Mouse (Mus musculus): ENCODE data around the gene Mfap1b.
"Not testable (repeated sequence)": the region's sequence is repeated elsewhere in the genome, so short reads cannot be mapped to it uniquely, and the experiment has no call there.

Mfap1b gene

GRCm38 (mm10) chr2:121472783-121473182 lies 1.1 kb downstream of the Mfap1b start:
- not testable (repeated sequence) for DNase-seq (ENCODE audit: low spot score)

GRCm38 (mm10) chr2:121468982-121469381 lies 4.9 kb downstream of the Mfap1b start:
- DNase-seq (ENCODE audit: low spot score): not testable (repeated sequence)

GRCm38 (mm10) chr2:121460071-121460470 lies 13.8 kb downstream of the Mfap1b start:
- no peak for DNase-seq (ENCODE audit: low spot score)

DNA sequence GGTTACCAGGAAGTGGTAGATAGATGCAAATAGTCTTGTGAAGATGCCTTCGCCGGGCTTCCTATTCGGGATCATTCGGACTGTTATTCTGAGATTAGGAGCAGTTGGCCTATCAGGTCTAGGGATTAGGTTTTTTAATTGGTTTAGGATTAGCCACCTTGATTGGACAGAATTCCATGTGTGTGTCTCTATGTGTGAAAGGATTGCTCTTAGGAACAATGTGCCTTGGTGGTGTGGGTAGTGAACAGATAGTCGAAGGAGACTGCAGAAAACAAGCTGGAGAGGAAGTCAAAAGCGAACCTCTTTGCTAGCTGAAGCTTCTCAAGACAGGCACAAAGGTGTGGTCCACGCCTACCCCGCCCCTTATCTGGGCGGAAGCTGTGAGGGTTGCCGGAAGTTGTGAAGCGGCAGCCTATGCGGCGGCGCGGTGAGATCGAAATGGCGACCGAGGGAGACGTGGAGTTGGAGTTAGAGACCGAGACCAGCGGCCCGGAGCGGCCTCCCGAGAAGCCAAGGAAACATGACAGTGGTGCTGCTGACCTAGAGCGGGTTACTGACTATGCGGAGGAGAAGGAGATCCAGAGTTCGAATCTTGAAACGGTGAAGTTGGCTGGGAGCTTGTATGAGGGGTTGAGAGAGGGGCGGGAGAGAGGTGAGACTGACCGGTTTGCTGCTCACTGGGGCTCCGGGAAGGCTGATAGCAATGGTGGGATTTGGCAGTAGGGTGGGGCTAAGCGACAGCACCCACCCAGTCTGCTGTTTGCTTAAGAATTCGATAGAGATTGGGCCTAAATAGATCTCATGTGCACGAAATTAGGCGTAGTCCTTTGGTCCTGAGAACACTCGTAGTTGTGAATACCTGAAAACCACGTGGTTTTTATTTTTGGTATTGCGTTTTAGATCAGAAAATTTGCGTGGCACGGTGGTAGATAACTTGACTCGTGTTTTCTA lies 16.9 kb downstream of the Mfap1b start, which contains the start of gene Serinc4:
TSS of gene Serinc4 (minus strand) at position 90 of the 951 bp plus-strand sequence.
- DNase-seq (ENCODE audit: low spot score): peak; percentile 57

- no peak for DNase-seq (ENCODE audit: low spot score)
These were observed 18.3 kb downstream of the Mfap1b start for GRCm38 (mm10) chr2:121455534-121455933.

DNA sequence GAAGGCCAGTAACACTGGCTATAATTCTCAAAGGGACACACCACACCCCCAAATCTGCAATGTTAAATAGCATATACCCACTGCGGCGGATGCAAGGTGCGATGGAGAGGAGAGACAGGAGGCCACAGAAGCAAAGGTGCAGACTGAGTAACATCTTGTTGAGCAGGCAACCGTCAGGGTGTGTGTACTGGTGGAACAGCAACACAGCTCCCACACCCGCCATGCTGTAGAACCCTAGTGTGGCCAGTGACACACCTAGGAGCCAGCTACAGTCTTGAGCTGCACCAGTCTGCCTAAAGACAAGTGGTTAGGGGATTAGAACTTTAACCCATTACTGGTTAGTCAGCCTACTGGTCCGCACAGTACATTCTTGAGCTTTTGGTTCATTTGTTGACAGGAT lies 19.9 kb downstream of the Mfap1b start:
- DNase-seq (ENCODE audit: low spot score): no peak

DNA sequence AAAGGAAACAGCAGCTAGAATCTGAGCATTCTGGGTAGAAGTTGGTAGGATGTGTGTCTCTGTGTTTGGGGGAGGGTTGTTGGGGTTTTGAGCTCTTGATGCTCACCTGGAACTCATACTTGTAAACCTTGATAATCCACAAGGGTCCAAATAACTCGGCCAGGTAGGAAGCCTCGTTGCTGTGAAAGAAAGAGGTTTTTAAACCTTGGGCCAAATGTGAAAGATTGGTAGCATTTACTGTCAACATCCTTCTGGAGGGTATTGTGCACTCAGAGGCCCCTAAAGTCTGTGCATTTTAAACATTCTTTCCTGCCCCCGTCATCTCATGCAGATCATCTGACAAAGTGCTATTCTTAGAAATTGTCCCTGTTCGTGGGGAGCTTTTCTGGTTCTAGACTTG lies 20.9 kb downstream of the Mfap1b start, which contains the start of gene Hypk:
TSS of gene Hypk (plus strand) at position 301 of the 400 bp plus-strand sequence.
- DNase-seq (ENCODE audit: low spot score): no peak

DNA sequence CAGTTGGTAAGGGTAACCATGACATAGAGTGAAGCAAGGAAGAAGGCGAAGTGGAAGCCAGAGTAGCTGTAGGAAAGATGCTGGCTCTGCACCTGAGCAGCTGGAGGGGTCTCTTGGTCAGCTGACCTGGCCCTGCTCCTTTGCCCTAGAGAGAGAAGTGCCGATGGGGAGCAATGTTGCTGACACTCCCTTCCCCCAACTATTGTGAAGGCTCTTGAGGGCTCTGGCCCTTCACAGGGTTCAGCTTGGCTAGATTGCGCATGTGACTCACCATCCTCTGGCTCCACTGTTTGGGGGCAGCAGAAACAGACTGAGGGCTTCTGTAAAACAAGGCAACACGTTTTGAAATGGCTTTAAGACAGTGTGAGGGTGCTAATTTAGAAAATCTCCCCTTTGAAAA lies 21.5 kb downstream of the Mfap1b start:
- DNase-seq (ENCODE audit: low spot score): no peak

- DNase-seq (ENCODE audit: low spot score): no peak
These were observed 23.8 kb downstream of the Mfap1b start for GRCm38 (mm10) chr2:121450093-121450492.

- no peak for DNase-seq (ENCODE audit: low spot score)
These were observed 24.3 kb downstream of the Mfap1b start for GRCm38 (mm10) chr2:121449545-121450011.

DNA sequence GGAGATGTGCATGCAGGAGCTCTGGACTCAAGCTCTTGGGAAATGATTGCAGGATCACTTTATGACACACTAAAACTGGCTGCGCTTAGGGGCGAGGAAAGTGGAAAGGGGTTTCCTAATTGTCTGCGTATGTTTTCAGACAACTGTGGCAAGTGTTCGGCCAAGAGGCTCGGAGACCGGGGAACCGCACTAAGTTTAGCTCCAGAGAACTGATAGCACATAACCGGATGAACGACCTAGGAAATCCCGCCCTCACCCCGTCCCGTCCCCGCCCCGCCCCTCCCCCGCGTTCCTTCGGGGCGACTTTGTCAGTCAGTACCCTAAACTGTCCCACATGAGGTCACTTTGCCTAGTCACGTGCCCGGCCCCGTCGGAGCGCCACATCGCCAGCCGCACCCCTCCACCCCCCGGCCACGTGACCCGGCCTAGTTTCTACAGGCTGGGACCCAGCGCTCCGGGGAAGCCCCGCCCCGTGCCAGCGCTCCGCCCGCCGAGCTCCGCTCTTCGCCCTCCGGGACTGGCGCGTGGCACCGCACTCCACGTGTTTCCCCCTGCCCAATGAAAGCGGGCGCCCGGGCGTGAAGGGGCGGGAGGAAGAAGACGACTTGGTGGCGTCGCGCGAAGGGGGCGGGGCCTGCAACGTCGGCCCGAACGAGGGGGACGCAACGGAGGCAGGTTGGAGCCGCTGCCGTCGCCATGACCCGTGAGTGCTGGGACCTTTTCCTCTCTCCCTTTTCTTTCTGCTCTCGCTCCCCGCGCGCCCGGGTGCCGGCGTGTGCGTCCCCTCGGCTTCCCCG lies 24.9 kb downstream of the Mfap1b start, which contains the start of gene Serf2:
TSS of gene Serf2 (plus strand) at position 457 of the 797 bp plus-strand sequence.
- DNase-seq (ENCODE audit: low spot score): peak; percentile 94

DNA sequence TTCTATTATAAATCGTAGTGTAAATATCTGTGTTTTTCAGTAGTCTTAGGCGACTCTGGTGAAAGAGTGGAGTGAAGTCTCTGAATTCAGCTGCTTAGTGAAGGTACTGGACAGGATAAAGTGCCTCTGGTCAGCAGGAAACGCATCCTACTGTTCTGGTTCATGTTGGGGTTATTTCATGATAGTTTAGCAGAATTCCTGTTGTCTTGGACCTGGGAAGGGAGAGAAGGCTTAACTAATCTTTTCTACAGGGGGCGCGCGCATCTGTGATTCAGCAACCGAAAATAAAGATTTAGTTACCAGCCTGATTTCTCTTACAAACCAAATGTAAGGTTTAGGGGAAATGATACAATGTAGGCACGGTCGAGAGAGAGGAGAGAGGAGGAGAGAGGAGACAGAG lies 25.7 kb downstream of the Mfap1b start:
- DNase-seq (ENCODE audit: low spot score): no peak

- DNase-seq (ENCODE audit: low spot score): no peak
These were observed 26.9 kb downstream of the Mfap1b start for GRCm38 (mm10) chr2:121447006-121447405.

DNA sequence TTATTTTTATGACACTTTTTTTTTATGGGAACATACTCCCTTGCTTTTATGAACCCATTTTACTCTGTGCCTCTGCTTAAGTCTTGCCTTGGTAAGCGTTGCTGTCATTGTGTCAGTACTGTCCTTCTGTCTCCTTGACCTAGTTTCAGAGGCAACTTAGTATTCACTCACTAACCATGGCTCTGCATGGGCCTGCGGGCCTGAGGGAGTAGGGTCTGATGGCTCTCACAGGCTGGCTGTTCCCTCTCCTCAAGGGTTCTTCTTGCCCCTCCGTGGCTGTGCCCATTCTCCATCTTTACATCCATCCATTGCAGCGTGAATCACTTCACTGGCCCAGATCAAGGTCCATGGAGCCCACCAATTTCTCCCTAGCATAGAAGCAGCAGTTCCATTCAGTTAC lies 27.4 kb downstream of the Mfap1b start:
- DNase-seq (ENCODE audit: low spot score): no peak

- no peak for DNase-seq (ENCODE audit: low spot score)
These were observed 28.8 kb downstream of the Mfap1b start for GRCm38 (mm10) chr2:121445117-121445516.

GRCm38 (mm10) chr2:121444178-121444577 lies 29.7 kb downstream of the Mfap1b start, which contains the start of gene Ell3:
TSS of gene Ell3 (minus strand) at chr2:121444278.
- no peak for DNase-seq (ENCODE audit: low spot score)

- no peak for DNase-seq (ENCODE audit: low spot score)
These were observed 30.9 kb downstream of the Mfap1b start for GRCm38 (mm10) chr2:121443068-121443349.

DNA sequence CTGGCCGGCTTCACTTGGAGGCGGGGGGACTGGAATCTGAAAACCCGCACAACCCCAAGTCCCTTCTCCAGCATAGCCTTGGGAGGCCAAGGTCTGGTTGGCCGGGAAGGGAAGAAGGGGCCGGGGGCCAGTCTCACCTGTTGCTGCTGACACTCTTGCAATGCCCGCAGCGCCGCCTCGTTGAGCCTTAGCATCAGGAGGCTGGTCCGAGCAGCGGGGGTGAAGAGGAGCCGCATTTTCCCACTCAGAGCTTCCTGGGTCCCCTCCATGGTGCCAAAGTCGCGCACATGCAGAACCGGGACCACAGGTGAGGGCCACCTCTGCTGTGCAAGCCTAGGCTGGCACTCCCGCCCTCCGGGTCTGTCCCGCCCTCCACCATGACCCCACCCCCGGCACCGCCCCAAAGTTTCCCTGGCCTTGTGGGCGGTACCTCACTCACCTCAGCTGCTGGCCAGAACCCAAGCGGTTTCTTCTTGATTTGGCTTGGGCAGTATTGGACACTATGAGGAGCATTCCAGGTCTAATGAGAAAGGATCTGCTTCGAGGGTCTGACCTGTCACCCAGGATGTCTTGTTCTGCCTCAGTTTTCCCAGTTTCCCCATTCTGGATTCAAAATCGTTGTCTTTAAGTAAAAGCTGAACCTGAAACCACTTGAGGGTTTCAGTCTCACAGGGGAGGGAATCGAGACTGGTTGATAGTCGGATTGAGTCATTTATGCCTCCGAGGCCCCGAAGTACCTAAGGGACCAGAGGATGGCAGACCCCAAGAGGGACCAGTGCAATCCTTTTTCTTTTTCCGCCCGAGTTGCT lies 31.4 kb downstream of the Mfap1b start:
- no peak for DNase-seq (ENCODE audit: low spot score)

DNA sequence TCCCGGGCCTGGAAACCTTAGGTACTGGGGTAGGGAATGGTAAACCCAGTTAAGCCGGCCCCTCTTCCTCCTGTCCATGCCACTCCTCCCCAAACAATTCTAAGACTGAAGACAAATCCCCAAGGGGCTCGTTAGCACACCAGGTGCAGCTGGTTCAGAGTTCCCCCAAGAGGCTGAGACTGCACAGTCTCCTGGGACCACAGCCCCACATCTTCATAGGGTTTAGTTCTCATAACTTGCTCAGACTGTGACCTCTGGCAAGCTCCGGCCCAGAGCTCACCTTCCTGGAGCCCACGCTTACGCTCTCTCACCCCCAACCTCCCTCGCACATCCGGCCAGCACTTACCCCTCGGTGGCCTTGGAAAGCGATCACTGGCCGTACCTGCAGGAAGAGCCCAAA lies 32.1 kb downstream of the Mfap1b start:
- no peak for DNase-seq (ENCODE audit: low spot score)

DNA sequence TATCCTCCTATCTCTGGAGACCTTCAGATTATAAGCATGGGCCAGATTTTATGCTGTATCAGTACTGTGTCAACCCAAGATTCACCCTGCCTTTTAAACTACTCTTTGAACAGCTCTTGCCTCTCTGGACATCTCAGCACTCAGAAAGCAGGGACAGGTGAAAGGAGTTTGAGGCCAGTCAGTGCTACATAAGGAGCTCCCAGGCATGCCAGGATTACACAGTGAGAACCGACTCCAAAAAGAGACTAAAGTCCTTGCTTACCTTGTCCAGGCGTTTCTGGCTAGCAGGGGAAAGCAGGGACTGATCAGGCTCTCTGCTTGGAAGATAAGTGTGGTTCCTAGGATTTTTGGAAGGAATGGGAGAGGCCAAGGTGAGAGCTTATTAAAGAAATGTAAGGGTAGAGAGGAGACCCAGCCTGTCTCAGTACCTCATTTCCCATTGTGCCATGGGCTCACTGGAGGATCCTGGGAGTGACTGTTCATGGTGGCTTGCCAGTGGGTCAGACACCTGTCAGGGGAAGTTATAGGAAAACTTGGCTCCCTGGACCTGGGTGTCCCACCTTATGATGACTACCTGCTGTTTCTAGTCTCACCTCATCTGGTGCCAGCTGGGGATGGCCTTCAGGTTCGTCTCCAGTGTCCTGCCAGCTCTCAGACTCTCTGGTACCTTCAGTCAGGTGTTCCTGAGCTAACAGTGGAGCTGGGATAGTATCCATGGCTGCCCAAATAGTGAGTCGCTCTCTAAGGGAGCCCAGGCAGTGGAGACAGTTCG lies 32.8 kb downstream of the Mfap1b start:
- DNase-seq (ENCODE audit: low spot score): no peak

- no peak for DNase-seq (ENCODE audit: low spot score)
These were observed 34.1 kb downstream of the Mfap1b start for GRCm38 (mm10) chr2:121439746-121440145.

Data from layer of hippocampus, adult 9-10 months (tissue).